Mouse (Mus musculus): ENCODE measurements around the gene Klhl33. TPM values are rescaled to one million over a fixed set of nuclear protein-coding genes. Genes with fewer than 3 reads are reported as not detected.
"Not testable (repeated sequence)": the region's sequence is repeated elsewhere in the genome, so short reads cannot be mapped to it uniquely, and the experiment has no call there.

Gene Klhl33
- 2.4 and 2.8 TPM in 2 replicates for polyA plus RNA-seq (2015; fragmentation: Nextera tagmentation; extraction: Ambion mirVana)

- WGBS = 42% methylated on average over 7 of the region's 7 CpGs
- Histone ChIP-seq H3K4me3 (ENCODE audit: low read depth, low read length) (peak within 1 kb of the TSS; percentile 41), H3K9me3 (replicated peaks; ENCODE audit: control insufficient read depth, low read length, poor library complexity, severe bottlenecking) (no peaks in the 10 kb centered on the region), H3K4me1 (ENCODE audit: control insufficient read depth, insufficient read depth, low read length) (peaks cover 12% of the 10 kb centered on the region), H3K36me3 (ENCODE audit: control insufficient read depth, insufficient read depth, low read length) (no peaks in the 10 kb centered on the region), H3K27me3 (ENCODE audit: control insufficient read depth, insufficient read depth, low read depth, low read length) (no peaks in the 10 kb centered on the region; the same call in 1 of the 2 replicates), H3K4me2 (ENCODE audit: low read length) (peak within 1 kb of the TSS; percentile 65), H3K27ac (ENCODE audit: low read length) (peak within 1 kb of the TSS; percentile 28), H3K9ac (ENCODE audit: low read depth, low read length) (peak within 1 kb of the TSS; percentile 64)
- peak; percentile 54 for ATAC-seq
Measured at GRCm38 (mm10) chr14:50897374-50897765, at the start of gene Klhl33. Gene Klhl33 (minus strand): TSS chr14:50897507.

GRCm38 (mm10) chr14:50945526-50945925 is 48.2 kb upstream of the Klhl33 start:
- H3K27ac ChIP-seq (ENCODE audit: low read length); ATAC-seq; H3K9me3 ChIP-seq (replicated peaks; ENCODE audit: control insufficient read depth, low read length, poor library complexity, severe bottlenecking); H3K4me1 ChIP-seq (ENCODE audit: control insufficient read depth, insufficient read depth, low read length); H3K36me3 ChIP-seq (ENCODE audit: control insufficient read depth, insufficient read depth, low read length); H3K27me3 ChIP-seq (ENCODE audit: control insufficient read depth, insufficient read depth, low read depth, low read length): not testable (repeated sequence)
- Histone ChIP-seq H3K4me2 (ENCODE audit: low read length) (peak overlapping the region; percentile 75), H3K4me3 (ENCODE audit: low read depth, low read length) (peak overlapping the region; percentile 43), H3K9ac (ENCODE audit: low read depth, low read length) (peak overlapping the region; percentile 69; the same call in 1 of the 2 replicates)
- 24% methylated on average over 3 of the region's 3 CpGs for WGBS

GRCm38 (mm10) chr14:50945081-50945480 is 47.8 kb upstream of the Klhl33 start:
- H3K9me3 ChIP-seq (replicated peaks; ENCODE audit: control insufficient read depth, low read length, poor library complexity, severe bottlenecking); H3K36me3 ChIP-seq (ENCODE audit: control insufficient read depth, insufficient read depth, low read length); H3K4me1 ChIP-seq (ENCODE audit: control insufficient read depth, insufficient read depth, low read length); H3K27me3 ChIP-seq (ENCODE audit: control insufficient read depth, insufficient read depth, low read depth, low read length): not testable (repeated sequence)
- Histone ChIP-seq H3K27ac (ENCODE audit: low read length) (peak overlapping the region; percentile 85), H3K9ac (ENCODE audit: low read depth, low read length) (peak overlapping the region; percentile 69), H3K4me2 (ENCODE audit: low read length) (peak overlapping the region; percentile 75), H3K4me3 (ENCODE audit: low read depth, low read length) (peak overlapping the region; percentile 43)
- WGBS = 9% methylated on average over 6 of the region's 6 CpGs
- ATAC-seq = peak; percentile 23; the same call in 1 of the 2 replicates

- H3K9me3 ChIP-seq (replicated peaks; ENCODE audit: control insufficient read depth, low read length, poor library complexity, severe bottlenecking); H3K4me1 ChIP-seq (ENCODE audit: control insufficient read depth, insufficient read depth, low read length); H3K27me3 ChIP-seq (ENCODE audit: control insufficient read depth, insufficient read depth, low read depth, low read length); H3K36me3 ChIP-seq (ENCODE audit: control insufficient read depth, insufficient read depth, low read length): not testable (repeated sequence)
- ATAC-seq = peak; percentile 97
- H3K27ac ChIP-seq (ENCODE audit: low read length) = peak overlapping the region; percentile 85
- WGBS = under 1% methylated on average over 15 of the region's 15 CpGs
- H3K4me2 ChIP-seq (ENCODE audit: low read length) = peak overlapping the region; percentile 75
- peak overlapping the region; percentile 69 for H3K9ac ChIP-seq (ENCODE audit: low read depth, low read length)
- H3K4me3 ChIP-seq (ENCODE audit: low read depth, low read length) = peak overlapping the region; percentile 43
Measured at GRCm38 (mm10) chr14:50944668-50945033, 47.3 kb upstream of the Klhl33 start.

- peak within 1 kb of the TSS; percentile 75 for H3K4me2 ChIP-seq (ENCODE audit: low read length)
- H3K4me1 ChIP-seq (ENCODE audit: control insufficient read depth, insufficient read depth, low read length) = peaks cover 7% of the 10 kb centered on the region
- H3K9me3 ChIP-seq (replicated peaks; ENCODE audit: control insufficient read depth, low read length, poor library complexity, severe bottlenecking) = no peaks in the 10 kb centered on the region
- peak; percentile 98 for ATAC-seq
- no peaks in the 10 kb centered on the region for H3K36me3 ChIP-seq (ENCODE audit: control insufficient read depth, insufficient read depth, low read length)
- 16% methylated on average over 31 of the region's 31 CpGs for WGBS
- peak within 1 kb of the TSS; percentile 85 for H3K27ac ChIP-seq (ENCODE audit: low read length)
- no peaks in the 10 kb centered on the region for H3K27me3 ChIP-seq (ENCODE audit: control insufficient read depth, insufficient read depth, low read depth, low read length)
- peak within 1 kb of the TSS; percentile 43 for H3K4me3 ChIP-seq (ENCODE audit: low read depth, low read length)
- H3K9ac ChIP-seq (ENCODE audit: low read depth, low read length) = peak within 1 kb of the TSS; percentile 69
Measured at GRCm38 (mm10) chr14:50943932-50944667, 46.8 kb upstream of the Klhl33 start, which contains the start of gene Gm49342. Gene Gm49342 (plus strand): TSS chr14:50944517.

- no peaks in the 10 kb centered on the region for H3K4me1 ChIP-seq (ENCODE audit: control insufficient read depth, insufficient read depth, low read length)
- no peak overlapping the region for H3K4me3 ChIP-seq (ENCODE audit: low read depth, low read length)
- H3K9ac ChIP-seq (ENCODE audit: low read depth, low read length) = no peak overlapping the region
- ATAC-seq = no peak
- no peaks in the 10 kb centered on the region for H3K36me3 ChIP-seq (ENCODE audit: control insufficient read depth, insufficient read depth, low read length)
- WGBS = 38% methylated on average over 2 of the region's 2 CpGs
- H3K9me3 ChIP-seq (replicated peaks; ENCODE audit: control insufficient read depth, low read length, poor library complexity, severe bottlenecking) = no peaks in the 10 kb centered on the region
- H3K27ac ChIP-seq (ENCODE audit: low read length) = no peak overlapping the region
- H3K27me3 ChIP-seq (ENCODE audit: control insufficient read depth, insufficient read depth, low read depth, low read length) = no peaks in the 10 kb centered on the region
- no peak overlapping the region for H3K4me2 ChIP-seq (ENCODE audit: low read length)
Measured at GRCm38 (mm10) chr14:50938940-50939339, 41.6 kb upstream of the Klhl33 start.

GRCm38 (mm10) chr14:50938119-50938908 is 41.0 kb upstream of the Klhl33 start:
- Histone ChIP-seq H3K9me3 (replicated peaks; ENCODE audit: control insufficient read depth, low read length, poor library complexity, severe bottlenecking) (no peaks in the 10 kb centered on the region), H3K4me1 (ENCODE audit: control insufficient read depth, insufficient read depth, low read length) (no peaks in the 10 kb centered on the region), H3K9ac (ENCODE audit: low read depth, low read length) (no peak overlapping the region), H3K4me2 (ENCODE audit: low read length) (no peak overlapping the region), H3K36me3 (ENCODE audit: control insufficient read depth, insufficient read depth, low read length) (no peaks in the 10 kb centered on the region), H3K4me3 (ENCODE audit: low read depth, low read length) (no peak overlapping the region), H3K27ac (ENCODE audit: low read length) (no peak overlapping the region), H3K27me3 (ENCODE audit: control insufficient read depth, insufficient read depth, low read depth, low read length) (no peaks in the 10 kb centered on the region)
- 87% methylated on average over 3 of the region's 3 CpGs for WGBS
- no peak for ATAC-seq

- Histone ChIP-seq H3K36me3 (ENCODE audit: control insufficient read depth, insufficient read depth, low read length) (no peaks in the 10 kb centered on the region), H3K4me2 (ENCODE audit: low read length) (no peak overlapping the region), H3K4me1 (ENCODE audit: control insufficient read depth, insufficient read depth, low read length) (peaks cover 4% of the 10 kb centered on the region; the same call in 1 of the 2 replicates), H3K9ac (ENCODE audit: low read depth, low read length) (no peak overlapping the region), H3K27ac (ENCODE audit: low read length) (no peak overlapping the region), H3K9me3 (replicated peaks; ENCODE audit: control insufficient read depth, low read length, poor library complexity, severe bottlenecking) (no peaks in the 10 kb centered on the region), H3K4me3 (ENCODE audit: low read depth, low read length) (no peak overlapping the region), H3K27me3 (ENCODE audit: control insufficient read depth, insufficient read depth, low read depth, low read length) (no peaks in the 10 kb centered on the region)
- 45% methylated on average over 1 of the region's 1 CpGs for WGBS
- ATAC-seq = no peak
Measured at GRCm38 (mm10) chr14:50936649-50937048, 39.3 kb upstream of the Klhl33 start.

Data from midbrain, embryonic 16.5 days (tissue).